Mouse (Mus musculus) heart, adult 2 months (tissue): ENCODE data around the gene Prmt1. TPM values are rescaled to one million over a fixed set of nuclear protein-coding genes. Genes with fewer than 3 reads are reported as not detected.

Experiments
- DNase-seq, 2 experiments: peaks; one replicate each; pipeline ENCODE4 v3.0.0; 2021
- H3K27ac ChIP-seq: fragments of 200-600 bp; 2 replicates; pipeline ENCODE4 v1.8.1; 2022
- H3K27me3 ChIP-seq: fragments of 200-500 bp; 2 replicates; pipeline ENCODE4 v1.6.1; 2012; ENCODE audit warnings: mild to moderate bottlenecking, low read length, inconsistent platforms, mixed read lengths; ENCODE audit not compliant: control insufficient read depth, insufficient read depth
- H3K36me3 ChIP-seq: fragments of 200-500 bp; 2 replicates; pipeline ENCODE4 v1.6.1; 2012; ENCODE audit warnings: low read length, inconsistent platforms; ENCODE audit not compliant: control insufficient read depth, insufficient read depth
- H3K4me1 ChIP-seq: fragments of 200-500 bp; 2 replicates; pipeline ENCODE4 v1.6.1; 2011; ENCODE audit warnings: low read length; ENCODE audit not compliant: control insufficient read depth, insufficient read depth
- H3K4me3 ChIP-seq: fragments of 200-600 bp; 2 replicates; pipeline ENCODE4 v1.8.1; 2022
- H3K79me2 ChIP-seq: fragments of 200-500 bp; replicated peaks from 2 replicates; pipeline ENCODE4 v1.6.1; 2012; ENCODE audit warnings: mild to moderate bottlenecking, inconsistent platforms, low read length, moderate library complexity, mixed read lengths; ENCODE audit not compliant: control insufficient read depth, insufficient read depth
- H3K9ac ChIP-seq: fragments of 200-500 bp; 2 replicates; pipeline ENCODE4 v1.6.1; 2012; ENCODE audit warnings: low read depth, mild to moderate bottlenecking, control low read depth, inconsistent platforms, low read length, mixed read lengths
- CTCF ChIP-seq: fragments of 200-600 bp; IDR thresholded peaks from 2 replicates; pipeline ENCODE4 v1.8.1; 2022; ENCODE audit warnings: antibody characterized with exemption, mild to moderate bottlenecking, moderate library complexity
- EP300 ChIP-seq: fragments of 200-500 bp; IDR thresholded peaks from 2 replicates; pipeline ENCODE4 v1.6.1; 2011; ENCODE audit warnings: low read depth, low read length, control low read depth; ENCODE audit not compliant: insufficient read depth
- POLR2A ChIP-seq: fragments of 200-500 bp; IDR thresholded peaks from 2 replicates; pipeline ENCODE4 v1.6.1; 2011; ENCODE audit warnings: mild to moderate bottlenecking, low read depth, low read length, control low read depth; ENCODE audit not compliant: insufficient read depth
- WGBS: fragments of 180-500 bp; shearing (Covaris S2); methylation state at CpG from one replicate; pipeline ENCODE4 v1.1.7; 2018; 5-methylcytosine and 5-hydroxymethylcytosine counted together
- intact Hi-C: fragments of 180-260 bp; cut with DNase I; formaldehyde crosslinking; loops from one replicate; pipeline ENCODE4 v1.15.1; 2025
- polyA plus RNA-seq: library from polyadenylated mRNA; depleted of rRNA; stranded (reverse); fragments of >200 nt; gene quantifications from 2 replicates; pipeline ENCODE4 v1.2.3, GENCODE M21; 2012
- total RNA-seq, 2 experiments: library from RNA; stranded (reverse); gene quantifications; 2 replicates each; pipeline ENCODE4 v1.2.3; 2021

Prmt1 gene
- total and polyA plus RNA-seq, 3 experiments: 85.4 to 98.0 (median 96.7) TPM

DNA sequence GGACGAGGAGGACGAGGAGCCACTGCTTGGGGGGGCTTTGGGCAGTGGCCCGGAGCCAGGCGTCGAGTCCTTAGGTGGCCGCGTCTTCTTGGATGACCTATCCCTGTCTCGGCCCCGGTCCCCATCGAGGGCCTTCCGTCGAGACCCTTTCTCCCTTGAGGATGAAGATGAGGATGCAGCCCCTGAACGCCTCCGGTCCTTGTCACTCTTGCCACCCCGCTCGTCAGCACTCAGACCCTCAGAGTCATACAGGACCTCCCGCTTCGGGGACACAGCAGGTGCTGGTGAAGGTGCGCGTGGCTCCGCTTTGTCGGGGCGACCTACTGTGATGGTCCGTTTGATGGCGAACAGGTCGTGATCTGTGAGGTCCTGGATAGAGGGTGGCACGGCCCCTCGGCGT, 20.8 kb upstream of the Prmt1 start:
- Histone ChIP-seq H3K4me1 (peaks cover 1% of the 10 kb centered on the region; the same call in 1 of the 2 replicates), H3K27ac (no peak overlapping the region), H3K27me3 (no peaks in the 10 kb centered on the region), H3K9ac (no peak overlapping the region), H3K4me3 (no peak overlapping the region), H3K36me3 (no peaks in the 10 kb centered on the region), H3K79me2 (no peaks in the 10 kb centered on the region; the same call in none of the 2 replicates)
- 93% methylated on average over 29 of the region's 29 CpGs for WGBS
- no peak for DNase-seq
- TF ChIP-seq CTCF (no peak), EP300 (no peak), POLR2A (no peak)
- intact Hi-C loops: no loop called here

DNA sequence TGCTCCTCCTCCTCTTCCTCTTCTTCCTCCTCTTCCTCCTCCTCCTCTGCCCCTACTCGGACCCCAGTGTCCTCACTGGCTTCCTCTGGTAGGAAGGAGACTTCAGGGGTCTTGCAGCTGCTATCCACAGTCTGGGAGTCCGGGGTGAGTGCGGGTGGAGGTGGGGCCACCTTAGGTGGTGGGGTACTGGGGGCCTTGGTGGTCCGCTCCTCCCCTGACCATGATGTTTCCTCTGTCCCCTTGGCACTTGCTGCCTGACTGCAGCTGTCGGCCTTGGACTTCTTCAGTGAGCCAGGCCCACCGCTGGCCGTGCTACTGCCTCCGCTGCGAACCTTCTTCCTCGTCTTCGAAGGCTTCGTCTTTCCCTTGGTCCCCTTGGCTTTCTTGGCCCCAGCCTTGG, 20.1 kb upstream of the Prmt1 start:
- no peak for DNase-seq
- Histone ChIP-seq H3K36me3 (no peaks in the 10 kb centered on the region), H3K4me3 (no peak overlapping the region), H3K79me2 (no peaks in the 10 kb centered on the region; the same call in 1 of the 2 replicates), H3K27ac (no peak overlapping the region), H3K9ac (no peak overlapping the region), H3K4me1 (peaks cover 1% of the 10 kb centered on the region; the same call in 1 of the 2 replicates), H3K27me3 (no peaks in the 10 kb centered on the region)
- WGBS: 91% methylated on average over 12 of the region's 12 CpGs
- intact Hi-C loops: no loop called here
- TF ChIP-seq EP300 (no peak), POLR2A (no peak), CTCF (no peak)

DNA sequence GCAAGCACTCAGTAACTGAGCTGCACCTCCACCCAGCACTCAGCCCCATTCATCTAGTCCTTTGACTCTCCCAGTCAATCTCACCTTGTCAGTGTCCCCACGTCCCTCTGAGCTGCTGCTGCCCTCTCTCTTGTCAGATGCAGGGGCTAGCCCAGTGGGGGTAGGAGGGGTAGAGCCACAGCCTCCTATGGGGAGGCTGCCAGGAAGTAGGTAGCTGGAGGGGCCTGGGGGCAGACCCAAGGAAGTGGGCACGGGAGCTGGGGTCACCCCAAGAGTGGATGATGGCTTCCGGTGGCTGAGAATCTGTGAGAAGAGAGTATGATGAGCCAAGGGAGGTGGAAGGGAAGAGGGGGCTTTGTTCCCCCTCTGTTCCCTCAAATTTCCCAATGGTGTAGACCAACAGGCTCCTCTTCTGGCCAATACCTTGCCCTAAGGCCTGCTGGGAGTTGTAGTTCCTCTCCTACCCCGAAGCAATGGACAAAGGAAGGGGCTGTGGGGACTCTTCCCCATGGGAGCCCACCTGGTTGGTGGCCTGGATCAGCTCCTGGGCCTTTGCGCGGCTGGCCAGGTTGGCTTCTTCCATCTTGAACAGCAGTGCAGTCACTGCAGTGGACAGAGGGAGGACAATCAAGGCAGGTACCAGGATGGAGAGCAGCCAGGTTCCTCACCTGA, 19.1 kb upstream of the Prmt1 start:
- no peak for DNase-seq
- Histone ChIP-seq H3K36me3 (no peaks in the 10 kb centered on the region), H3K4me1 (peaks cover 1% of the 10 kb centered on the region; the same call in 1 of the 2 replicates), H3K4me3 (no peak overlapping the region), H3K9ac (no peak overlapping the region), H3K27ac (no peak overlapping the region), H3K79me2 (no peaks in the 10 kb centered on the region; the same call in 1 of the 2 replicates), H3K27me3 (no peaks in the 10 kb centered on the region)
- intact Hi-C loops: no loop called here
- 77% methylated on average over 6 of the region's 6 CpGs for WGBS
- TF ChIP-seq EP300 (no peak), POLR2A (no peak), CTCF (no peak)

DNA sequence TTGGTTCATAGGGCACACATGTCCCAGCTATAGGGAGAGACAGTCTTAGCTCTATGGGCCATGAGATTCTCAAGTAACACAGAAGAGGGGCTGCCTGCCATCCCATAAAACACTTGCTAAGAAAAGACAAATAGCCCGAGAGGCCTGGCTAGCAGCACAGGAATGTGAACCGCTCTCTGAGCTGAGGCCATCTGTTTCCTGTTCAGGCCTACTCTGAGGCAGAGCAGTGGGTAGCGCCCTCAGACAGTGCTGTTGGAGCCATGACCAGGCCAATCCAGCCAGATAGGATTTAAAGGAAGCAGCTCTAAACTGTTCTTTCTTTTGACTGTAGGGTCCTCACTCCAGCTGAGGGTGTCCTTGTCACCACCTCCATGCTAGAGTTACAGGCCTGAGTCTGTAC, 18.2 kb upstream of the Prmt1 start:
- no peak overlapping the region for H3K27ac ChIP-seq
- H3K79me2 ChIP-seq: no peaks in the 10 kb centered on the region; the same call in 1 of the 2 replicates
- no peak overlapping the region for H3K4me3 ChIP-seq
- peaks cover 3% of the 10 kb centered on the region for H3K36me3 ChIP-seq
- no peak for TF ChIP-seq CTCF
- no peak for TF ChIP-seq POLR2A
- TF ChIP-seq EP300: no peak
- peaks cover 5% of the 10 kb centered on the region for H3K4me1 ChIP-seq
- WGBS: 33% methylated on average over 3 of the region's 3 CpGs
- no peak for DNase-seq
- H3K27me3 ChIP-seq: no peaks in the 10 kb centered on the region
- intact Hi-C loops: no loop called here
- H3K9ac ChIP-seq: no peak overlapping the region

DNA sequence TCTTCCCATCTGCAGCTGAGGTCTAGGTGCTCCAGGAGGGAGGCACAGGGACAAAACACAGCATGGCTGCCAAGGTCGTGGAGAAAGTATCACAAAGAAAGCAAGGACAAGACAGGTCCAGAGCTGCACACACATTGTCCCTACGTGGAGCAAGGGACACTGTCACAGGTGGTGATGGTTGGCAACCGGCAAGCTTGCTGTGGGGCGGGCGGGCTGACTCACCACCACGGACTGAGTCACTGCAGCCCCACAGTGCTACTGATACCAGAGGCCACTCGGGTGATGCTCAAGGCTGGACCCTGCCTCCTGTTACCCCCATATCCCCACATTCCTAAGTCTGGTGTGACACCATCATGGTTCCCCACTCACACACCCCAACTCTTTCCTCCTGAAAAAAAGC, 16.1 kb upstream of the Prmt1 start:
- no peak for DNase-seq
- H3K27ac ChIP-seq: no peak overlapping the region
- TF ChIP-seq CTCF: no peak
- TF ChIP-seq POLR2A: no peak
- TF ChIP-seq EP300: no peak
- WGBS: 67% methylated on average over 7 of the region's 7 CpGs
- no peaks in the 10 kb centered on the region for H3K27me3 ChIP-seq
- intact Hi-C loops: no loop called here
- H3K36me3 ChIP-seq: peaks cover 6% of the 10 kb centered on the region
- H3K9ac ChIP-seq: no peak overlapping the region
- no peaks in the 10 kb centered on the region; the same call in 1 of the 2 replicates for H3K79me2 ChIP-seq
- no peak overlapping the region for H3K4me3 ChIP-seq
- H3K4me1 ChIP-seq: peaks cover 7% of the 10 kb centered on the region

DNA sequence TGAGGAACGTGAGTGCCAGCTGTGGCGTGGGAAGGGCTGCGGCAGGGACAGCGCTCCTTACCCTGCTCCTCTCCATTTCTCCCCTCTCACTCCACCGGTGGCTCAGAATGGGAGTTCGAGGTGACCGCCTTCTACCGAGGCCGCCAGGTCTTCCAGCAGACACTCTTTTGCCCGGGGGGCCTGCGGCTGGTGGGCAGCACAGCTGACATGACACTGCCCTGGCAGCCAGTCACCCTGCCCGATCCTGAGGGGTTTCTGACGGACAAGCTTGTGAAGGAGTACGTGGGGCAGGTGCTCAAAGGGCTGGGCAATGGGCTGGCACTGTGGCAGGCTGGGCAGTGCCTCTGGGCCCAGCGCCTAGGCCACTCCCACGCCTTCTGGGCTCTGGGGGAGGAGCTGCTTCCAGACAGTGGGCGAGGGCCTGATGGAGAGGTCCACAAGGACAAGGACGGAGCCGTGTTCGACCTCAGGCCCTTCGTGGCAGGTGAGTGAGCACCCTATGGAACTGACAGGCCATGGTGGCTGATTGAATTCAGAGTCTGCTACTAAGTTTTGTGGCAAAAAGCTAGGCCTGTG, 14.3 kb upstream of the Prmt1 start:
- TF ChIP-seq POLR2A: no peak
- no peak for TF ChIP-seq CTCF
- TF ChIP-seq EP300: no peak
- Histone ChIP-seq H3K4me3 (no peak overlapping the region), H3K36me3 (peaks cover 6% of the 10 kb centered on the region), H3K27me3 (no peaks in the 10 kb centered on the region), H3K9ac (no peak overlapping the region), H3K4me1 (peaks cover 9% of the 10 kb centered on the region), H3K79me2 (no peaks in the 10 kb centered on the region), H3K27ac (no peak overlapping the region)
- DNase-seq: peak in 1 of 2 experiments; percentile 20
- intact Hi-C loops: no loop called here
- WGBS: 68% methylated on average over 21 of the region's 21 CpGs
